Mouse (Mus musculus) spleen, adult 2 months (tissue): Measurements from ENCODE around the gene Rasa1.

Experiments
- CTCF ChIP-seq: fragments of 200-500 bp; IDR thresholded peaks from 2 replicates; pipeline ENCODE4 v1.5.1; 2011; ENCODE audit warnings: mild to moderate bottlenecking, inconsistent platforms; ENCODE audit not compliant: insufficient read depth, insufficient read length, insufficient replicate concordance; ENCODE audit errors: extremely low read depth
- POLR2A ChIP-seq: fragments of 200-500 bp; IDR thresholded peaks from 2 replicates; pipeline ENCODE4 v1.6.1; 2011; ENCODE audit warnings: low read depth, low read length, inconsistent platforms

GRCm38 (mm10) chr13:85208656-85209055 lies 80.3 kb downstream of the Rasa1 start:
- no peak for TF ChIP-seq CTCF
- TF ChIP-seq POLR2A: no peak
